Mouse (Mus musculus) mesoderm, embryonic 11.5 days (tissue): ENCODE data around the gene Grm6.

Source experiments
- DNase-seq: peaks from one replicate; pipeline ENCODE4 v3.0.0-alpha.2; 2012; ENCODE audit warnings: low read depth, low spot score

Gene Grm6

GRCm38 (mm10) chr11:50914461-50914860 lies 64.0 kb downstream of the Grm6 start:
- no peak for DNase-seq
